Mouse (Mus musculus) ovary, adult 18-20 months (tissue): Measurements from ENCODE around the gene Cables2.

Source experiments
- DNase-seq: peaks from one replicate; pipeline ENCODE4 v3.0.0; 2022; ENCODE audit warnings: low spot score, mixed read lengths

Gene Cables2

DNA sequence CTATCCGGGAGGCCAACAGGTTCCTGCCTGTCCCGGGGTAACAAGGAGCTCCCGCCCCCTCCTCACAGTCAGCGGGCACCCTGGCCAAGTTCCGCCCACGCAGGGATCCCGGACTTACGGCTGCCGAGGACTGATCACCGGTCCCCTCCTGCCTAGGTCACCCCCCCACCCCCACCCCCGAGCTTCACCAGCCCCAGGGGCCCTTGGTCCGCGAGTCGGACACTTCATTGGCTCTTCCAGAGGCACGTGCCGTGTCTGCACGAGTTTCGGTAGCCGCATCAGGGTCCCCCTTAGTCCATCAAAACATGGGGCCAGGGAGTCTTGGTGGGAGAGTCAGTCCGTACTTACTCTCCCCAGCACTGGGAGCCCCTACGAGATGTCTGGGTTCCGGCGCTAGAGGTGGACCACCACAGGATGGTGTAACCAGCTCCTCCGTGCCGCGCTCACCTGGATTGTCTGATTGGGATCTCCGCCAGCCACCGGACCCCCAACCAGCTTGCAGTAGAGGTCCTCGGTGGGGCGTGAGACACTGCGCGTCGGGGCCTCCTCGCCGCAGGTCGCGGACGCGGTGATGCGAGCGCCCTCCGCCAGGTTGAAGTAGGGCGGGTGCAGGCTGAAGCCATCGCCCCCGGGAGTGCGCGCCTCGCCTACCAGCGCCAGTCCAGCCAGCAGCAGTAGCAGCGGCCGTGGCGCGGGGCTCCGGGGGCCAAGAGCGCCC is 48.1 kb downstream of the Cables2 start:
- DNase-seq: no peak

DNA sequence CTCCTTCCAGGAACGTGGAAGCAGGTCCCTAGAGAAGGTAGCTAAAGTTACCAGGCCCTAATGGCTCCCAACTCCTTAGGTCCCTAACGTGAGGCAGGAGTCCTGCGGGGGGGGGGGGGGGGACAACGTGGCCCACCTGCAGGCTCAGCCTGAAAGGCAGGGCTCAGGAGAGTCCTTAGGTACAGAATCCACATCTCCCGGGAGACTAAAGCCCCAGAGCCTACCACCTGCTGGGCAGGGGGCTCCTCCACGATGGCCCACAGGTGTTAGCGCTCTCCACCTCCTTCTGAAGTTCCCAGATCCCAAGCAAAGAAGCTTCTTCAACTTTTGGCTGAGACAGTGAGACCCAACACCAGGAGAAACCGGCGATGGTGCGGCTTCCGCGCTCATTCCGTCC is 48.7 kb downstream of the Cables2 start:
- no peak for DNase-seq

DNA sequence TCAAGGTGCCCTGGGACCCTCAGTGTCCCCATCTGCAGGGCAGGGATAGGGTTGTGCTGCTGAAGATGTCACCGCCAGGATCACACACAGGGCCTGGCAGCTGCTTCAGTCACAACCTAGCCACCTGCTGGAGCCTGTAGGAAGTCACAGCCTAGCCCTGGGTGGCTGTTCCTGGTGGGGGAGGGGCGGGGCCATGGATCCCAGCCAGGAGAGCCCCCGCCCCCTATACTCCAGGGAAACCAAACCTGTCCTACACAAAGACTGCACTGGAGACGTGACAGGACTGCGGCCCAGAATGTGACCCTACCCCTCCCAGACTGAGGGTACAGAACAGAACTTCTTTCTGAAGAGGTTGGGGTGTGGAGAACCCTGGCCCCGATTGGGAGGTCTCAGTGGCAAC is 51.0 kb downstream of the Cables2 start:
- no peak for DNase-seq

DNA sequence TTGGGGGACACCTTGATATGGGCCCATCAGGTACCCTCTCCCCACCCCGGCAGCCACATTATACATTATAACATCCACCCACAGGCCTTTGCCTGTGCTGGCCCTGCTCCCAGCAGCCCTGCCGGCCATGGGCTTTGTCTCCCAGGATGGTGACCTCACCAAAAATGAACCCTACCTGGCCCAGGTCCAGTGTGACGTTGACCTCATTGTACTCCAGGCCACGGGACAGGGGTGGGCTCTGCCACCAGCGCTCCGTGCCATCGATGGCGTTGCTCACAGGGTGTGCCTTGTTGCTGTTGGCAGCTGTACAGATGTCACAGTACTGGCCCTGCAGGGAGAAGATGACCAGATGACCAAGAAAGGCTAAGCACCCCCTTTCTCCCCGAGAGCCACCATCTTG is 52.2 kb downstream of the Cables2 start:
- no peak for DNase-seq

DNA sequence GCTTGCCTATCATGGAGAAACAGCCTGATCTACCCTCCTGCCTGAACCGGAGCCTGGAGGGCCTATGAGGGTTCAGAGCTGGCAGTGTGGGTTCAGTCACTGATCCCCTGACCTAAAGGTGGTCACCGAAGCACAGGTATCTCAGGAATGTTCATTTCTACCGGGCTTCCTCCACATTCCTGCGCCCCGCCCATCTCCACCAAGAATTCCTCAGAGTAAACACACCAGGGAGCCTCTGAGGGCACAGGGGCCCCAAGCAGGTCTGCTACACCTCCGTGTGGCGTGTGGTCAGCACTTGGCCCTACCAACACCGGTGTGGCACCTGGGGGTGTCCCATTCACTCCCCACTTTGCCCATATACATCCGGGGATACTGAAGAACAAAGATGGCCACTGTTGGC is 53.1 kb downstream of the Cables2 start:
- no peak for DNase-seq

DNA sequence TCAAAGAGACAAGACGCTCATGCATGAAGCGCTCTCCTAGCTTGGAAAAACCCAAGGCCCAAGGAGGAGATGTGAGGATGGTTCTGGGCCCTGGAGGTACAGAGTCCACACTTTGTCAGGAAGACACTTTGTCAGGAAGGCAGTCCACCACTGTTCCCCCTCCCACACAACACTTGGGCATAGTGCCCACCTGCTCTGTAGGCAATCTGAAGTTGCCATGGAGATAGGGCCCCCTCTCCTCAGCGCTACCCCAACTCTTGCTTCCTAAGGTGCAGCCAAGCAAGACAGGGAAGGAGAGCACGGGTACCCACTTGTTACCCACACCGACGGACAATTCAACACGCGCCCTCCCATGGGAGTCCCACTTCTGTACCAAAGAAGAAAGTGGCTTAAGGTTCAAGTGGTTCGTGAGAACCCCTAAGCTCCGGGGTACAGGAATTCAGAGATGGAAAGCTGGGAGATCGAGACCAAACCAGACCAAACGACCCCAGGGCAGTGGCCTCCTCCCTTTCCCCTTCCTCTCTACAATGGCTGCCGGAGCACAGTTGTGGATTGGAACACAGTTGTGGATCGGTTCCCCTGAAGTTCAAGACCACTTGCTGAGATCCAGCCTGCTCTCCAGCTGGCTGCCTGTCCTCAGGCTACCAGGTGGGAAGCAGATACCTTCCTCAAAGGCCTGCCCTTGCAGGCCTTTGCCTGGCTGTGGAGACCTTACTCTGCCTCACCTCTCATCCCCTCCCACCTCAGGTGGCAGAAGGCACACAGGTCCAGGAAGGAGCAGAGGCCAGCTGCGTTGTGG is 54.0 kb downstream of the Cables2 start:
- DNase-seq: no peak

DNA sequence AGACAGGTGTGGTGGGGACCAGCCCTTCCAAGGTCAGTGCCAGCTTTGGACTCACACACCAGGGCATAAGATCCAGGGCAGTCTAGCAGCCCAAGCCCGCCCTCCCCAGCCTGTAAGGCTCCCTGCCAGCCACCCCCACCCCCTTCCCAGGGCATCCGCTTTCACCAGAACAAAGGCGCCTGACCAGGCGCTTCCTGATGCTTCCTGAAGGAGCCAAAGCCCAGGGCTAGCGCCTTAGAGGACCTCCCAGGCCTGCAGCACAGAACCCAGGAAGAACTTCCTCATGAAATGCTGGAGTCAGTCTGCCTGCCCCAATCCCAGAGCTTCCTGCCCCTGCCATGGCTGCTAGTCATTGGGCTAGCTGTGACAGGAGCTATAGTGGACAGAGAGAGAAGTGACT is 54.6 kb downstream of the Cables2 start:
- no peak for DNase-seq

DNA sequence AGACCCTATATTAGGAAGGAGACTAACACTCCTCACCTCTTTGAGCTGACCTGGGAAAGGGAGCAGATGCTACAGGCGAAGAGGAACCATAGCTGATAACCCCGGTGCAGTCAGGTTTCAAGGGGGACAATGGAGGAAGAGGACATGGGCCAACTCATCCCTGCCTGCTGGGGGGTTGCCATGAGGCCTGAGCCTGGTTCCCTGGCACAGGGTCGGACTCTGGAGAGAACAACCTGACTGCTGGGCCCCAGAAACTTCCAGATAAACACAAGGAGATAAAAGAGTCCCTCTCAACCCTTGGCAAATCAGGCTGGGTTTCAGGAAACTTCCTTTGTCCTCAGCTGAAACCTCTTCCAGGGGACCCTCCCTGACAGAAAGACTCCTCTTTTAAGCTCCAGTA is 55.1 kb downstream of the Cables2 start:
- DNase-seq: no peak

DNA sequence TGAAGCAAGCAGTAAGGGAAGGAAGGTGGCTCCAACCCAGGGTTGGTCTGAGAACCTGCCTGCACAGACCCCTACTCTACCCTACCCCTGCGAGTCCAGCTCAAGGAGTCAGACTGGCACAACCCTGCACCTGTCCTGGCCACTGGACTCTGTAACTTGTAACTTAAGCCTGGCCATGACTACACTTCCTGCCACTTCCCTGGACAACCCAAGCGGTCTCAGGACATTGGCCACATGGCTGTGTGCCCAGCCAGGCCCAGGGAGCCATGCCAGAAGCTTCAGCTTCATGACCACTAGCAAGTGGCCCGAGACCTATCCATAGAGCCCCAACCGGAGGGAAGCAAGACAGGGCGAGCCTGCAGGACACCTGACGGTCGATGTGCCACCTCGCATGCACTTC is 55.7 kb downstream of the Cables2 start:
- peak; percentile 45 for DNase-seq

DNA sequence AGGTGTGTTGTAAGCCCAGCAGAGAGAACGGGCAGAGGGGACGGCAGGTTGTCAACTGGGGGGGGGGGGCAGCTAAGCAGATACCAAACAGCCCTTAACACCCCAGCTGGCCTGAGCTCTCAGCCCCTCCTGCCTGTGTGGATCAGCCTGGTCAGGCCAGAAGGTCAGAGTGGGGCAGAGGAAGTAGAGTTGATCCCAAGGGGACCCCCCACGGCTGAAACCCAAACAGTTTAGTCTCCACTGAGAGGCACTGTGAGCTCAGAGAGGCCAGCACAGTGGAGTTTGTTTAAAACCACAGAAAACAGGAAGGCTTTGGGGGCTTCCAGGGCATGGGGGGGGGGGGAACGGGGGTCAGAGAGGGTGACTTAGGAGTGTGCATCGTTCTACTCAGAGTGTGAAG is 56.4 kb downstream of the Cables2 start:
- DNase-seq: no peak

DNA sequence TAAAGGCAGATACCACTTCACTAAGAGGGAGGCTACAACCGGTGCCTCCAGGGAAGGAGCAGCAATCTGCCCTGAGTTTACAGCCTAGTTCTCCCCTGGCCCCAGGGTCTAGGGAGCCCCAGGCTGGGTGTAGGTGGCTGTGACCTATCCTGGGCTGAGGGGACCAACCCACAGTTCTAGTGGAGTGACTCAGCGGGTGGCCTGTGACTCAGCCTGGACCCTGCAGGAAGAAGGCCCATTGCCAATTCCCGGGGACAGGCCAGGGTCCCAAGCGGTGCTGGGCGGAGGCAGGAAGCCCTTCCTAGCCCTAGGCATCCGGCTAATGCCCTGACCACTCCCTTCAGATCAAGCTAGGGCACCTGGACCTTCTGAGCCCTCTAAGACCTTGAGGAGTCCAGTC is 57.3 kb downstream of the Cables2 start:
- DNase-seq: no peak

DNA sequence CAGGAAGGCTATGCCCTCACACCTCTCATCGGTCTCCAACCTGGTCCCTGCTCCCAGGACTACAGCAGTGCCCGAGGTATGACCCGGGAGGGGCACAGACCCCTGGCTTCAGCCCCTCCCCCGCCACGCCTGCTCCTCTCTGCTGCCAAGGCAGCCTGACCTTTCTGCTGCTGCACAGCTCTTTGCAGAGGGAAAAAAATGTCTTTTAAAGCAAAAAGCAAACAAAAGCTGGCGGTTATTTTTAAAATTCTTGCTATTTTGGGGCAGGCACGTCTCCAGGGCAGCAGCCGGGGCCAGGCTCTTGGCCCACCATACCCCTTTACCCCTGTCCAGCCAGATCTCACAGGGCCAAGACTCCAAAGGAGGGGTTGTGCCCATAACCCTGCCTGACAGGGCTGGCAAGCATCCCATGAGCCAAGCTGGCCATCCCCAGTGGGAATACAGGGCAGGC is 58.3 kb downstream of the Cables2 start:
- no peak for DNase-seq

DNA sequence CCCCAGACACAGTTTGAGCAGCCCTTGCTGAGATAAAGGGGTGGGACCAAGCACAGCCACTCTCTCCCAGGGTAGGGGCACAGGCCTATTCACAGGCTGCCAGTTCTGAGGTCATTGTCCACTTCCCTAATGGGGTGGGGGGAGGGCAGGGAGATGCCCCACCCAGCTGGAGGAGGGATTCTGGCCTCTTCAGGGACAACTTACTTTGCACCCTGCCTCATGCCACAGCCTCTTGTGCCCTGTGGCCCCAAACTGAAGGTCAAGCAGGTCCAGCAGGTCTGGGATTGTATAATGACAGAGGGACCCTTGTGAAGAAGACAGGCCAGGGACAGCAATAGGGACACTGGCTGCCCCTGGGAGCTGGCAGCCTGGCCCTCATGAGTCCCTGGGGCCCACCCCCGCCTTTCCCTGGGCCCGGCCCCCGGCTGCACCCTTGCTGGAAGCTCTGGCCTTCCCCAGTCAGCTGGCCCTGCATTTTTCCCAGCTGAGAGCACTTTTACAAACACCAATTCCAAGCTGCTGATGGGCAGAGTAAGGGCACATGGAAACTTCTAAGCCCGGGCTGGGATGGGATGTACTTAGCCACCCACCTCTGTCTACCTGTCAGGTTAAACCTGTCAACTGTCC is 58.8 kb downstream of the Cables2 start:
- no peak for DNase-seq

DNA sequence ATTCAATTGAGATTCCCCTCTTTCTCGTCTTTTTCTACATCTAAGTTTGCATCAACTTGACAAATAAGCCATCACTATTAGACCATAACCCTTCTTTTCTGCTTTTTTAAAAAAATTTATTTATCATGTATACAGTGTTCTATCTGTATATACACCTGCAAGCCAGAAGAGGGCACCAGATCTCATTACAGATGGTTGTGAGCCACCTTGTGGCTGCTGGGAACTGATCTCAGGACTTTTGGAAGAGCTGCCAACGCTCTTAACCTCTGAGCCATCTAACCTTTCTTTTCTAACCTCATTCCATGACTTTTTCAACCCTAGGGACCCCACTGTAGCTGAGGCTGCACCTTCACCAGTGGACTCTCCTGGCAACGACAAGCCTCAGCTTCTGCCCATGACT is 61.0 kb downstream of the Cables2 start:
- DNase-seq: no peak

DNA sequence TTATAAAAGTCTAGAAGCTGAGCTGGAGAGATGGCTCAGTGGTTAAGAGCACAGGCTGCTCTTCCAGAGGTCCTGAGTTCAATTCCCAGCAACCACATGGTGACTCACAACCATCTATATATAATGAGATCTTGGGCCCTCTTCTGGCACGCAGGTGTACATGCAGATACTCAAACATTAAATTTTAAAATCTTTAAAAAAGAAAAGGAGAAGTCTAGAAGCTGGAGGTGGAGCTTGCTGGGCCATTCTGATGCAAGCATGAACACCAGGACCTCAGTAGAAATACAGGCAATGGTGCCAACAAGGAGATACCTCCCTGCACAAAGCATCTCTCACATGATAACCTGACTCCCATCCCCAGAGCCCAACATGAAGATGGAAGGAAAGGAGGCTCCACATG is 64.3 kb downstream of the Cables2 start:
- no peak for DNase-seq
